Mouse (Mus musculus): Measurements from ENCODE around the gene Diexf. TPM values are rescaled to one million over a fixed set of nuclear protein-coding genes. Genes with fewer than 3 reads are reported as not detected.

Gene Diexf
- polyA plus RNA-seq, 1 experiment, result 14.3 TPM

- peak overlapping the region; percentile 18; the same call in 1 of the 2 replicates for H3K4me3 ChIP-seq (ENCODE audit: insufficient read depth, low read length)
Observed at GRCm38 (mm10) chr1:193128055-193128454, 2.0 kb downstream of the Diexf start.

GRCm38 (mm10) chr1:193125835-193126234 lies 4.2 kb downstream of the Diexf start:
- no peak overlapping the region for H3K27ac ChIP-seq (ENCODE audit: insufficient read depth, low read depth, low read length)
- H3K4me3 ChIP-seq (ENCODE audit: insufficient read depth, low read length), result no peak overlapping the region
- no peak for TF ChIP-seq POLR2A (IDR thresholded peaks at IDR 0.05; ENCODE audit: borderline replicate concordance, low read depth, low read length)
- no peak for TF ChIP-seq CTCF (IDR thresholded peaks at IDR 0.05; ENCODE audit: low read depth, low read length)
- H3K4me1 ChIP-seq (ENCODE audit: control insufficient read depth, insufficient read depth, low read length), result peaks cover 12% of the 10 kb centered on the region

More at GRCm38 (mm10) chr1:193128055-193128454, 2.0 kb downstream of the Diexf start:
- peaks cover 12% of the 10 kb centered on the region for H3K4me1 ChIP-seq (ENCODE audit: control insufficient read depth, insufficient read depth, low read length)
- H3K27ac ChIP-seq (ENCODE audit: insufficient read depth, low read depth, low read length), result peak overlapping the region; percentile 11; the same call in 1 of the 2 replicates
- TF ChIP-seq CTCF (IDR thresholded peaks at IDR 0.05; ENCODE audit: low read depth, low read length), result no peak

- no peak overlapping the region for H3K4me3 ChIP-seq (ENCODE audit: insufficient read depth, low read length)
- no peak overlapping the region for H3K27ac ChIP-seq (ENCODE audit: insufficient read depth, low read depth, low read length)
- TF ChIP-seq POLR2A (IDR thresholded peaks at IDR 0.05; ENCODE audit: borderline replicate concordance, low read depth, low read length), result no peak
- H3K4me1 ChIP-seq (ENCODE audit: control insufficient read depth, insufficient read depth, low read length), result peaks cover 7% of the 10 kb centered on the region
Observed at GRCm38 (mm10) chr1:193123290-193123689, 6.8 kb downstream of the Diexf start.

GRCm38 (mm10) chr1:193122793-193123192 lies 7.3 kb downstream of the Diexf start:
- TF ChIP-seq CTCF (IDR thresholded peaks at IDR 0.05; ENCODE audit: low read depth, low read length), result no peak
- TF ChIP-seq POLR2A (IDR thresholded peaks at IDR 0.05; ENCODE audit: borderline replicate concordance, low read depth, low read length), result no peak
- Histone ChIP-seq H3K27ac (ENCODE audit: insufficient read depth, low read depth, low read length) (no peak overlapping the region), H3K4me3 (ENCODE audit: insufficient read depth, low read length) (no peak overlapping the region), H3K4me1 (ENCODE audit: control insufficient read depth, insufficient read depth, low read length) (peaks cover 4% of the 10 kb centered on the region)

GRCm38 (mm10) chr1:193112093-193112492 lies 18.0 kb downstream of the Diexf start:
- Histone ChIP-seq H3K4me3 (ENCODE audit: insufficient read depth, low read length) (no peak overlapping the region), H3K27ac (ENCODE audit: insufficient read depth, low read depth, low read length) (no peak overlapping the region), H3K4me1 (ENCODE audit: control insufficient read depth, insufficient read depth, low read length) (no peaks in the 10 kb centered on the region)
- TF ChIP-seq CTCF (IDR thresholded peaks at IDR 0.05; ENCODE audit: low read depth, low read length) (no peak), POLR2A (IDR thresholded peaks at IDR 0.05; ENCODE audit: borderline replicate concordance, low read depth, low read length) (no peak)

DNA sequence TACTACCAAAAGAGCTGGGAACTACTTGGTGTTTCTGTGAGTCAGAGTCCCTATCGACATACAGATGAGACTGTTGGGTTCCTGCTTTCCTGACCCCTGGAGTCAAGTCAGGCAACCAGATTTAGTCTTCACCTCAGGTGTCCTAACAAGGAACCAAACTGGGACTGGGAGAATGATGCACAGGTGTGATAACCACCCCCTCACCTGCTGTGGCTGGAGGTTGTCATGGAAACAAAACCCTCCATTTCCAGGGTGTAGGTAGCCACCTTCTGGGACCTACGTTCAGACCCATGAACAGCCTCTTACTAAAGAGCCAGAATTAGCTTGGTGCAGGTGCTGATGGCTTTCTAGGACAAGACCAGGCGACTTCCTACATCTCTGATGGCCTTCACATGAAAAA lies 27.1 kb downstream of the Diexf start:
- TF ChIP-seq CTCF (IDR thresholded peaks at IDR 0.05; ENCODE audit: low read depth, low read length), result no peak
- TF ChIP-seq POLR2A (IDR thresholded peaks at IDR 0.05; ENCODE audit: borderline replicate concordance, low read depth, low read length), result no peak

GRCm38 (mm10) chr1:193102556-193102955 lies 27.5 kb downstream of the Diexf start:
- H3K4me3 ChIP-seq (ENCODE audit: insufficient read depth, low read length), result no peak overlapping the region
- H3K4me1 ChIP-seq (ENCODE audit: control insufficient read depth, insufficient read depth, low read length), result no peaks in the 10 kb centered on the region
- TF ChIP-seq CTCF (IDR thresholded peaks at IDR 0.05; ENCODE audit: low read depth, low read length) (no peak), POLR2A (IDR thresholded peaks at IDR 0.05; ENCODE audit: borderline replicate concordance, low read depth, low read length) (no peak)
- no peak overlapping the region for H3K27ac ChIP-seq (ENCODE audit: insufficient read depth, low read depth, low read length)

More for the DNA sequence above, 27.1 kb downstream of the Diexf start:
- H3K4me1 ChIP-seq (ENCODE audit: control insufficient read depth, insufficient read depth, low read length), result no peaks in the 10 kb centered on the region
- H3K27ac ChIP-seq (ENCODE audit: insufficient read depth, low read depth, low read length), result no peak overlapping the region
- no peak overlapping the region for H3K4me3 ChIP-seq (ENCODE audit: insufficient read depth, low read length)

- no peaks in the 10 kb centered on the region for H3K4me1 ChIP-seq (ENCODE audit: control insufficient read depth, insufficient read depth, low read length)
- H3K27ac ChIP-seq (ENCODE audit: insufficient read depth, low read depth, low read length), result no peak overlapping the region
- TF ChIP-seq POLR2A (IDR thresholded peaks at IDR 0.05; ENCODE audit: borderline replicate concordance, low read depth, low read length) (no peak), CTCF (IDR thresholded peaks at IDR 0.05; ENCODE audit: low read depth, low read length) (no peak)
- H3K4me3 ChIP-seq (ENCODE audit: insufficient read depth, low read length), result no peak overlapping the region
Observed at GRCm38 (mm10) chr1:193102029-193102428, 28.0 kb downstream of the Diexf start.

- H3K4me3 ChIP-seq (ENCODE audit: insufficient read depth, low read length), result no peak overlapping the region
- H3K4me1 ChIP-seq (ENCODE audit: control insufficient read depth, insufficient read depth, low read length), result no peaks in the 10 kb centered on the region
- H3K27ac ChIP-seq (ENCODE audit: insufficient read depth, low read depth, low read length), result no peak overlapping the region
- TF ChIP-seq CTCF (IDR thresholded peaks at IDR 0.05; ENCODE audit: low read depth, low read length) (no peak), POLR2A (IDR thresholded peaks at IDR 0.05; ENCODE audit: borderline replicate concordance, low read depth, low read length) (no peak)
Observed at GRCm38 (mm10) chr1:193098946-193099345, 31.1 kb downstream of the Diexf start.

DNA sequence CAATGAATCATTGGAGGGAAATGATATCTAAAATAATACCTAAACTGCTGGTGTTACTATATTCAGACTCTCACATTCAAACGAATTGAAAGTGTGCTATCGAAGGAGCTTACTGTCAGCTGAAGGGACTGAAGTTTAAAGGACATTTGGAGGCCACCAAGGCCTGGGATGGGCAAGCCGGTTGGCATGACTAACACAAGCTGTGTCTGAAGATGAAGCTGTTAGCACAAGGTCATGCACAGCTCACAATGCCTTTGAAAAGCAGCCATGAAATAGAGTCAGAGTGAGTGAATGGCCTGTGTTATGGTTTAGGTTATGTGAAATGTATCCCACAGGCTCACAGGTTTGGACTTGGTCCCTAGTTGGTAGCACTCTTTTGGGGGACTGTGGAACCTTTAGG lies 36.5 kb downstream of the Diexf start:
- no peaks in the 10 kb centered on the region for H3K4me1 ChIP-seq (ENCODE audit: control insufficient read depth, insufficient read depth, low read length)
- H3K27ac ChIP-seq (ENCODE audit: insufficient read depth, low read depth, low read length), result no peak overlapping the region
- TF ChIP-seq POLR2A (IDR thresholded peaks at IDR 0.05; ENCODE audit: borderline replicate concordance, low read depth, low read length), result no peak
- no peak overlapping the region for H3K4me3 ChIP-seq (ENCODE audit: insufficient read depth, low read length)

GRCm38 (mm10) chr1:193092771-193093170 lies 37.3 kb downstream of the Diexf start:
- H3K27ac ChIP-seq (ENCODE audit: insufficient read depth, low read depth, low read length), result no peak overlapping the region
- no peaks in the 10 kb centered on the region for H3K4me1 ChIP-seq (ENCODE audit: control insufficient read depth, insufficient read depth, low read length)
- H3K4me3 ChIP-seq (ENCODE audit: insufficient read depth, low read length), result no peak overlapping the region
- no peak for TF ChIP-seq POLR2A (IDR thresholded peaks at IDR 0.05; ENCODE audit: borderline replicate concordance, low read depth, low read length)
- TF ChIP-seq CTCF (IDR thresholded peaks at IDR 0.05; ENCODE audit: low read depth, low read length), result no peak
